Mouse (Mus musculus) midbrain, embryonic 14.5 days (tissue): Measurements from ENCODE around the gene Dock10. TPM values are rescaled to one million over a fixed set of nuclear protein-coding genes. Genes with fewer than 3 reads are reported as not detected.
A peak's percentile ranks its signal among the peaks of the same experiment; 100 is the strongest.

Source experiments
- ATAC-seq: fragments of 200-750 bp; cut with Nextera tagmentation; 2 replicates; pipeline ENCODE4 v1.8.0; 2017; ENCODE audit warnings: moderate number of reproducible peaks, moderate library complexity; ENCODE audit not compliant: low FRiP score, low TSS enrichment
- DNase-seq: peaks from one replicate; pipeline ENCODE4 v3.0.0-alpha.2; 2015
- H3K27ac ChIP-seq: fragments of 300-500 bp; sonication (generic); replicated peaks from 2 replicates; pipeline ENCODE4 v1.5.1; 2014; ENCODE audit warnings: mild to moderate bottlenecking, low read depth, low read length, moderate library complexity
- H3K27me3 ChIP-seq: fragments of 300-500 bp; sonication (generic); 2 replicates; pipeline ENCODE4 v1.6.1; 2014; ENCODE audit warnings: low read length, control low read depth, mixed read lengths; ENCODE audit not compliant: control insufficient read depth, insufficient read depth
- H3K36me3 ChIP-seq: fragments of 300-500 bp; sonication (generic); 2 replicates; pipeline ENCODE4 v1.6.1; 2014; ENCODE audit warnings: low read length, control low read depth; ENCODE audit not compliant: control insufficient read depth, insufficient read depth
- H3K4me1 ChIP-seq: fragments of 300-500 bp; sonication (generic); 2 replicates; pipeline ENCODE4 v1.6.1; 2014; ENCODE audit warnings: mild to moderate bottlenecking, antibody characterized with exemption, low read length, control low read depth; ENCODE audit not compliant: control insufficient read depth, insufficient read depth
- H3K4me2 ChIP-seq: fragments of 300-500 bp; sonication (generic); 2 replicates; pipeline ENCODE4 v1.6.1; 2014; ENCODE audit warnings: mild to moderate bottlenecking, low read length, moderate library complexity
- H3K4me3 ChIP-seq: fragments of 300-500 bp; sonication (generic); replicated peaks from 2 replicates; pipeline ENCODE4 v1.5.1; 2014; ENCODE audit warnings: low read depth, low read length
- H3K9ac ChIP-seq: fragments of 300-500 bp; sonication (generic); replicated peaks from 2 replicates; pipeline ENCODE4 v1.6.1; 2014; ENCODE audit warnings: mild to moderate bottlenecking, low read length, moderate library complexity
- H3K9me3 ChIP-seq: fragments of 300-500 bp; sonication (generic); 2 replicates; pipeline ENCODE4 v1.6.1; 2016; ENCODE audit warnings: low read length, control low read depth, mixed read lengths; ENCODE audit not compliant: control insufficient read depth
- WGBS: fragments of 180-500 bp; shearing (Covaris S2); extraction: QIAGEN DNeasy Blood & Tissue Kit; methylation state at CpG from one replicate; pipeline ENCODE4 v1.1.7; 2014; 5-methylcytosine and 5-hydroxymethylcytosine counted together
- polyA plus RNA-seq: library from polyadenylated mRNA; unstranded; fragments of >200 nt; fragmentation: Nextera tagmentation; extraction: Ambion mirVana; gene quantifications from 2 replicates; pipeline ENCODE4 v1.2.1, GENCODE M21; 2014

Dock10 gene
- polyA plus RNA-seq, 1 experiment from 2014 or later = 3.1 TPM

DNA sequence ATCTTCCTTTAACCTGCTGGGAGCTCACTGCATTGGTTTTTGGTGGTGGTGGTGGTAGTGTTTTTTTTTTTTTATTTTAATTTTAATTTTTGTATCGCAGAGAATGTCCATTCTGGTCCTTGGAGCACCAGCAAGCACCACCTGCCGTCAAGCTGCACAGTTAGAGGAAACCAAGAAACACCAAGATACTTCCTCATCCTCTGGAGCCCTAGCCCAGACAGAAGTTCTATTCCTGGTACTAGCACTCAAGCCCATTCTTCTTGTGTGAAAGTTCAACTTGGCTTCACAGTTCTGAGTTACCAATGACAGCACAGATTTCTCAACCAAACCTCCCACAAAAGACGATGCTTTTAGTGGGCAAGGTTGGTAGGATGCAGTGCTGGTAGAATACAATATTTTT is 86.6 kb downstream of the Dock10 start:
- H3K27ac ChIP-seq = no peak overlapping the region
- WGBS = 94% methylated on average over 3 of the region's 3 CpGs
- H3K27me3 ChIP-seq = no peaks in the 10 kb centered on the region
- no peaks in the 10 kb centered on the region for H3K9me3 ChIP-seq
- DNase-seq = no peak
- H3K36me3 ChIP-seq = no peaks in the 10 kb centered on the region
- H3K4me3 ChIP-seq = no peak overlapping the region
- ATAC-seq = no peak
- H3K4me2 ChIP-seq = no peak overlapping the region
- H3K4me1 ChIP-seq = no peaks in the 10 kb centered on the region
- H3K9ac ChIP-seq = no peak overlapping the region

DNA sequence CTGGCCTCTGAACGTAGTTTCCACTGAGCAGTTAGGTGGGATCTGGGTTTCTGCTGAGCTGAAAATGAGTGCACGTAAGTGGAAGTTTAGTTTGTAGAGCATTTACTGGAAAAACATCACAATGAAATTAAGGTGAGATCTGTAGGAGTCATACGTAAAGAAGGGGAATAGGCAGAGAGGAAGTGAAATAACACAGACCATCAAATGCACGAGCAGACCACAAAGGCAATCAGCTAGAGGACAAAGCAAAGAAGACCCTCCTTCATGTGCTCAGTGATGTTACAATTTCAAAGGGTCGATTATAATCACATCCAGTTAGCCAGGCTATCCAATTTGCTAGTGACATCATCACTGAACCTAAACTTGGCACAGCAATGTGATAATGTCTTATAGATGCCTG is 87.3 kb downstream of the Dock10 start:
- no peaks in the 10 kb centered on the region for H3K9me3 ChIP-seq
- H3K4me2 ChIP-seq = no peak overlapping the region
- H3K4me1 ChIP-seq = no peaks in the 10 kb centered on the region
- 90% methylated on average over 5 of the region's 5 CpGs for WGBS
- no peak overlapping the region for H3K9ac ChIP-seq
- H3K4me3 ChIP-seq = no peak overlapping the region
- H3K36me3 ChIP-seq = no peaks in the 10 kb centered on the region
- H3K27ac ChIP-seq = no peak overlapping the region
- ATAC-seq (no peak), DNase-seq (no peak)
- no peaks in the 10 kb centered on the region for H3K27me3 ChIP-seq

- DNase-seq (no peak), ATAC-seq (no peak)
- H3K9me3 ChIP-seq = no peaks in the 10 kb centered on the region
- no peak overlapping the region for H3K4me3 ChIP-seq
- no peaks in the 10 kb centered on the region for H3K27me3 ChIP-seq
- no peaks in the 10 kb centered on the region for H3K4me1 ChIP-seq
- no peak overlapping the region for H3K4me2 ChIP-seq
- no peaks in the 10 kb centered on the region for H3K36me3 ChIP-seq
- no peak overlapping the region for H3K27ac ChIP-seq
- WGBS = 90% methylated on average over 7 of the region's 7 CpGs
- H3K9ac ChIP-seq = no peak overlapping the region
Observed at GRCm38 (mm10) chr1:80670387-80670786, 87.9 kb downstream of the Dock10 start.

DNA sequence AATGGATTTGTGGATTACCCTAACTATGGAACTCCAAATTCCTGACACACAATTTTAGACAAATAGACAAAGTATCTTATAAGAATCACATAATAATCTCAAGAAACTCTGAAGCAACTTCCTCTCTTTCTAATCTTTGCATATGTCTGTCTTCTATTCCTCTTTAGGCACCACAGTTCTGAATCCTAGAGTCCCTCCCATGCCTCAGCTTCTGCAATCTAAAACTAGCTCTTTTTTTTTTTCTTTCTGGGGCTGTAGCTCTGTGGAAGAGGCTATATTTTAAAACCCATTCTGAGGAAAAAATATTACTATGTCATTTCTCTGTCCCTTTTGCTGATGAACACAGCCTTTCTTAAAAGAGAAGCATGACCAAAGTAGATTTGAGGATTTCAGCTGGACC is 92.6 kb downstream of the Dock10 start:
- Histone ChIP-seq H3K4me2 (no peak overlapping the region), H3K9ac (no peak overlapping the region), H3K36me3 (no peaks in the 10 kb centered on the region), H3K4me3 (no peak overlapping the region), H3K27me3 (no peaks in the 10 kb centered on the region), H3K9me3 (no peaks in the 10 kb centered on the region), H3K4me1 (no peaks in the 10 kb centered on the region; the same call in 1 of the 2 replicates), H3K27ac (no peak overlapping the region)
- DNase-seq (no peak), ATAC-seq (no peak)

DNA sequence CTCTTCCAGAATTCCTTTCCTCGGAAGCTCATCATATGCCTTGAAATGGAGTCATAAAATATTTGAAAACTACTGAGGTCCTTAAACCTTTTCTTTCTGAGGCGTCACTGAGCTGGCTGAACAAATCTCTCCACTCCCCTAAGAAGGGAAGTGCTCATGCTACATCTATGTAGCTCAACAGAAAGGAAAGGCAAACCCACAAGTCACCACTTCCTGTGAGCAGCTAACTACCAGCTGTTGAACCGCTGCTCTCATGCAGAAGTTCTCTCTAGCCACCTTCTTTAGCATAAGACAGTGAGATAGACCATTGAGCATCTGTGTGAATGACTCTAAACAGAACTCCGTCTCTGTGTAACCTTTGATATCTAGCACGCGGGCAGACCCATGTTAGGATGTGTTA is 93.2 kb downstream of the Dock10 start:
- DNase-seq (no peak), ATAC-seq (no peak)
- H3K27ac ChIP-seq = no peak overlapping the region
- no peaks in the 10 kb centered on the region for H3K36me3 ChIP-seq
- H3K4me2 ChIP-seq = no peak overlapping the region
- no peak overlapping the region for H3K9ac ChIP-seq
- H3K27me3 ChIP-seq = no peaks in the 10 kb centered on the region
- H3K4me3 ChIP-seq = no peak overlapping the region
- WGBS = 95% methylated on average over 6 of the region's 6 CpGs
- H3K9me3 ChIP-seq = no peaks in the 10 kb centered on the region
- no peaks in the 10 kb centered on the region; the same call in 1 of the 2 replicates for H3K4me1 ChIP-seq

GRCm38 (mm10) chr1:80661506-80662402 is 96.6 kb downstream of the Dock10 start:
- ATAC-seq = peak; percentile 43; the same call in 1 of the 2 replicates
- DNase-seq = peak; percentile 20
- no peak overlapping the region for H3K9ac ChIP-seq
- H3K9me3 ChIP-seq = no peaks in the 10 kb centered on the region
- WGBS = 78% methylated on average over 11 of the region's 11 CpGs
- H3K27me3 ChIP-seq = no peaks in the 10 kb centered on the region
- H3K4me2 ChIP-seq = no peak overlapping the region
- no peaks in the 10 kb centered on the region for H3K36me3 ChIP-seq
- H3K4me3 ChIP-seq = no peak overlapping the region
- no peaks in the 10 kb centered on the region; the same call in 1 of the 2 replicates for H3K4me1 ChIP-seq
- no peak overlapping the region for H3K27ac ChIP-seq

DNA sequence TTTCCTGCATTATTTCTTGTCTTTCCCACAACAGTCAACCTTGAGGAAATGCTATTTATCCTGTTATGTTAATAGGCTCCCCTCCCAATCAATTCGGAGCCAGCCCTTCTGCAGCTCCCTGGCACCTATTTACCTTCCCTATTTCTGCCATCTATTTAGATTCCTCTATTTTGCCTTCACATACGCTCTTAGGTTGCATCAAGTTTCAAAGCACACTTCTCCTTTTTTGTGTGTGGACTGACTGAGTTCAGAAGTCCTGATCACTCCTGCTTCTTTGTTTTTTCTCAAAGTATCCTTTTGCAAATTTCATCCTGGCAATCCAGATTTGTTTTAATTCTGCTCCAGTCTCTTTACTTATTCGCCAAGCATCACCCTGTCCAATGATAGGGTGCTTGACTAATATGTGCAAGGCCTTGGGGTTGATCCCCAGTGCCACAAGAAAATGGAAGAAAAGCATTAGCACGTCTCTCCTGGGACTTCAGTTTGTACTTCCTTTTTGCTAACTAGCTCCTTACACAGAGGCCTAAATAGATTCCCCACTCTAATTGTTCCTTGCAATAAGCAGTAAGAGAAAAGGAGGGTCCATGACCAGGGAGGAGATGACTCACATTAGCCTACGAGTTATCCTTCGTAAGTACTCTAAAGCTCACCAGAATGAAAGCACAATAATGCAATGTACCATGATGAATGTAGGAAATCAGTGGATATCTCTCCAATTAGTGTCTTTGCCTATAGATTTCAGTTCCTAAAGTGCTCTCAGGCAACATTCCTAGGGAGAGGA is 98.7 kb downstream of the Dock10 start:
- no peak overlapping the region for H3K27ac ChIP-seq
- WGBS = 88% methylated on average over 6 of the region's 6 CpGs
- H3K27me3 ChIP-seq = no peaks in the 10 kb centered on the region
- ATAC-seq (no peak), DNase-seq (no peak)
- H3K4me1 ChIP-seq = no peaks in the 10 kb centered on the region; the same call in 1 of the 2 replicates
- no peak overlapping the region for H3K4me2 ChIP-seq
- no peaks in the 10 kb centered on the region for H3K9me3 ChIP-seq
- no peaks in the 10 kb centered on the region for H3K36me3 ChIP-seq
- H3K9ac ChIP-seq = no peak overlapping the region
- no peak overlapping the region for H3K4me3 ChIP-seq

GRCm38 (mm10) chr1:80656389-80656788 is 101.9 kb downstream of the Dock10 start:
- ATAC-seq (no peak), DNase-seq (peak; percentile 39)
- Histone ChIP-seq H3K4me2 (no peak overlapping the region), H3K4me3 (no peak overlapping the region), H3K9ac (no peak overlapping the region), H3K4me1 (no peaks in the 10 kb centered on the region), H3K27me3 (no peaks in the 10 kb centered on the region), H3K36me3 (no peaks in the 10 kb centered on the region), H3K9me3 (no peaks in the 10 kb centered on the region), H3K27ac (no peak overlapping the region)
- WGBS = 60% methylated on average over 2 of the region's 2 CpGs
